1 mouse cellular context compared by ENCODE assay signal in genomic region chr10:41288771-41289415, GRCm38 (mm10).
TF ChIP-seq lines count a peak whose summit lies in the region.

No protein-coding gene starts in this region.

TF ChIP-seq in MEL, 35 proteins besides CTCF, POLR2A, EP300 and RAD21 (continued from another document):
- TF ChIP-seq MEF2A (IDR thresholded peaks at IDR 0.05; ENCODE audit: extremely low read depth, insufficient replicate concordance, low read depth, low read length, poor library complexity, severe bottlenecking) (no peak), TAL1 (IDR thresholded peaks at IDR 0.05; ENCODE audit: low read length) (no peak), MAZ (IDR thresholded peaks at IDR 0.05; ENCODE audit: low read depth, low read length) (0 out of 2 replicates have a peak, but pooled peaks have one; percentile 30)
